Mouse (Mus musculus): Measurements from ENCODE around the gene Dact1.

- TF ChIP-seq CTCF (IDR thresholded peaks at IDR 0.05; ENCODE audit: low read depth) (no peak), EP300 (IDR thresholded peaks at IDR 0.05; ENCODE audit: low read depth) (no peak)
Observed at GRCm38 (mm10) chr12:71333561-71333960, 23.9 kb downstream of the Dact1 start.

All from liver, embryonic 14.5 days (tissue).